Mouse (Mus musculus) kidney, adult 2 months (tissue): ENCODE data around the gene Atp13a5. TPM values are rescaled to one million over a fixed set of nuclear protein-coding genes. Genes with fewer than 3 reads are reported as not detected.

Source experiments
- DNase-seq: peaks from one replicate; pipeline ENCODE4 v3.0.0; 2021
- H3K27ac ChIP-seq: fragments of 200-500 bp; 2 replicates; pipeline ENCODE4 v1.5.1; 2012; ENCODE audit warnings: low read depth, low read length, control low read depth, inconsistent platforms; ENCODE audit not compliant: insufficient read depth
- H3K27me3 ChIP-seq: fragments of 200-500 bp; replicated peaks from 2 replicates; pipeline ENCODE4 v1.6.1; 2012; ENCODE audit warnings: mild to moderate bottlenecking, moderate library complexity, low read length, inconsistent platforms; ENCODE audit not compliant: control insufficient read depth, insufficient read depth
- H3K36me3 ChIP-seq: fragments of 200-500 bp; 2 replicates; pipeline ENCODE4 v1.6.1; 2012; ENCODE audit warnings: mild to moderate bottlenecking, moderate library complexity, low read length, inconsistent platforms; ENCODE audit not compliant: control insufficient read depth, insufficient read depth
- H3K4me1 ChIP-seq: fragments of 200-500 bp; 2 replicates; pipeline ENCODE4 v1.6.1; 2011; ENCODE audit warnings: low read length; ENCODE audit not compliant: control insufficient read depth, insufficient read depth
- H3K4me3 ChIP-seq: fragments of 200-500 bp; 2 replicates; pipeline ENCODE4 v1.5.1; 2011; ENCODE audit warnings: mild to moderate bottlenecking, low read depth, low read length, control low read depth; ENCODE audit not compliant: insufficient read depth
- CTCF ChIP-seq: fragments of 200-500 bp; conservative IDR thresholded peaks from 2 replicates; pipeline ENCODE4 v1.5.1; 2011; ENCODE audit warnings: low read depth, mild to moderate bottlenecking, control low read depth, low read length, moderate library complexity, mixed read lengths; ENCODE audit not compliant: insufficient read depth, insufficient read length
- POLR2A ChIP-seq: fragments of 200-500 bp; IDR thresholded peaks from one replicate; pipeline ENCODE4 v1.6.1; 2011; ENCODE audit warnings: low read depth, low read length, control low read depth
- WGBS: fragments of 180-500 bp; shearing (Covaris S2); methylation state at CpG from one replicate; pipeline ENCODE4 v1.1.7; 2018; 5-methylcytosine and 5-hydroxymethylcytosine counted together
- polyA plus RNA-seq: library from polyadenylated mRNA; depleted of rRNA; stranded (reverse); fragments of >200 nt; gene quantifications from 2 replicates; pipeline ENCODE4 v1.2.3, GENCODE M21; 2012; rRNA removed

The Atp13a5 gene
- polyA plus RNA-seq = not detected in 2 replicates

- no peak within 1 kb of the TSS for H3K27ac ChIP-seq
- H3K4me1 ChIP-seq = no peaks in the 10 kb centered on the region
- 48% methylated on average over 4 of the region's 4 CpGs for WGBS
- H3K36me3 ChIP-seq = no peaks in the 10 kb centered on the region
- H3K4me3 ChIP-seq = no peak within 1 kb of the TSS
- TF ChIP-seq CTCF = no peak
- no peak for TF ChIP-seq POLR2A
- H3K27me3 ChIP-seq = no peaks in the 10 kb centered on the region
- no peak for DNase-seq
Observed at GRCm38 (mm10) chr16:29378458-29378857, at the start of gene Atp13a5. Atp13a5 (minus strand) TSS chr16:29378732.

GRCm38 (mm10) chr16:29414822-29415221 is 36.3 kb upstream of the Atp13a5 start:
- Histone ChIP-seq H3K27ac (no peak overlapping the region), H3K27me3 (no peaks in the 10 kb centered on the region), H3K4me1 (no peaks in the 10 kb centered on the region), H3K36me3 (no peaks in the 10 kb centered on the region), H3K4me3 (no peak overlapping the region)
- no peak for TF ChIP-seq POLR2A
- no peak for TF ChIP-seq CTCF
- 88% methylated on average over 6 of the region's 6 CpGs for WGBS
- DNase-seq = no peak

- 93% methylated on average over 10 of the region's 10 CpGs for WGBS
- TF ChIP-seq CTCF (no peak), POLR2A (no peak)
- H3K36me3 ChIP-seq = no peaks in the 10 kb centered on the region
- H3K27me3 ChIP-seq = no peaks in the 10 kb centered on the region
- no peaks in the 10 kb centered on the region for H3K4me1 ChIP-seq
- DNase-seq = no peak
- H3K4me3 ChIP-seq = no peak overlapping the region
- no peak overlapping the region for H3K27ac ChIP-seq
Observed at GRCm38 (mm10) chr16:29407319-29407718, 28.8 kb upstream of the Atp13a5 start.

- Histone ChIP-seq H3K36me3 (no peaks in the 10 kb centered on the region), H3K4me1 (no peaks in the 10 kb centered on the region), H3K27ac (no peak overlapping the region), H3K27me3 (no peaks in the 10 kb centered on the region), H3K4me3 (no peak overlapping the region)
- WGBS = 82% methylated on average over 2 of the region's 2 CpGs
- TF ChIP-seq POLR2A (no peak), CTCF (no peak)
- no peak for DNase-seq
Observed at GRCm38 (mm10) chr16:29399079-29399478, 20.5 kb upstream of the Atp13a5 start.

- 88% methylated on average over 4 of the region's 4 CpGs for WGBS
- DNase-seq = no peak
- TF ChIP-seq CTCF (no peak), POLR2A (no peak)
- Histone ChIP-seq H3K4me1 (no peaks in the 10 kb centered on the region), H3K27me3 (no peaks in the 10 kb centered on the region), H3K27ac (no peak overlapping the region), H3K36me3 (no peaks in the 10 kb centered on the region), H3K4me3 (no peak overlapping the region)
Observed at GRCm38 (mm10) chr16:29384781-29385180, 6.2 kb upstream of the Atp13a5 start.

- no peak for TF ChIP-seq CTCF
- no peak for TF ChIP-seq POLR2A
- Histone ChIP-seq H3K4me3 (no peak overlapping the region), H3K4me1 (no peaks in the 10 kb centered on the region), H3K27me3 (no peaks in the 10 kb centered on the region), H3K36me3 (no peaks in the 10 kb centered on the region), H3K27ac (no peak overlapping the region)
- WGBS = 73% methylated on average over 8 of the region's 8 CpGs
- no peak for DNase-seq
Observed at GRCm38 (mm10) chr16:29374636-29375035, 3.9 kb downstream of the Atp13a5 start.

GRCm38 (mm10) chr16:29331351-29332044 is 47.0 kb downstream of the Atp13a5 start:
- DNase-seq = no peak
- 86% methylated on average over 3 of the region's 3 CpGs for WGBS

GRCm38 (mm10) chr16:29330948-29331347 is 47.6 kb downstream of the Atp13a5 start:
- H3K4me1 ChIP-seq = no peaks in the 10 kb centered on the region
- H3K4me3 ChIP-seq = no peak overlapping the region
- DNase-seq = no peak
- H3K36me3 ChIP-seq = no peaks in the 10 kb centered on the region
- H3K27ac ChIP-seq = no peak overlapping the region
- H3K27me3 ChIP-seq = no peaks in the 10 kb centered on the region
- TF ChIP-seq POLR2A (no peak), CTCF (no peak)
- WGBS = 47% methylated on average over 5 of the region's 5 CpGs

More at GRCm38 (mm10) chr16:29331351-29332044, 47.0 kb downstream of the Atp13a5 start:
- Histone ChIP-seq H3K36me3 (no peaks in the 10 kb centered on the region), H3K27ac (no peak overlapping the region), H3K4me1 (no peaks in the 10 kb centered on the region), H3K27me3 (no peaks in the 10 kb centered on the region), H3K4me3 (no peak overlapping the region)
- no peak for TF ChIP-seq CTCF
- TF ChIP-seq POLR2A = no peak
